Mouse (Mus musculus): ENCODE measurements around the gene Mpv17l2.

GRCm38 (mm10) chr8:70742981-70743655, 17.6 kb downstream of the Mpv17l2 start:
- TF ChIP-seq CTCF (IDR thresholded peaks at IDR 0.05; ENCODE audit: low read depth, low read length) = no peak
- TF ChIP-seq TAL1 (conservative IDR thresholded peaks at IDR 0.05; ENCODE audit: low read depth, low read length) = no peak
- TF ChIP-seq GATA2 (IDR thresholded peaks at IDR 0.05; ENCODE audit: borderline replicate concordance, low read depth, low read length) = no peak
- TF ChIP-seq GATA1 (IDR thresholded peaks at IDR 0.05; ENCODE audit: borderline replicate concordance, low read length) = no peak

Measured in G1E (cell line).